Mouse (Mus musculus) macrophage (primary cell): Measurements from ENCODE around the gene Anpep. TPM values are rescaled to one million over a fixed set of nuclear protein-coding genes. Genes with fewer than 3 reads are reported as not detected.

ENCODE experiments used
- H3K27ac ChIP-seq: fragments of 350-480 bp; formaldehyde crosslinking; 2 replicates; pipeline ENCODE4 v1.9.0; 2021
- H3K36me3 ChIP-seq: fragments of 350-480 bp; formaldehyde crosslinking; 2 replicates; pipeline ENCODE4 v1.9.0; 2021; ENCODE audit errors: inconsistent target
- H3K4me3 ChIP-seq: fragments of 350-480 bp; formaldehyde crosslinking; 2 replicates; pipeline ENCODE4 v1.9.0; 2021; ENCODE audit errors: inconsistent target
- H3K79me2 ChIP-seq: fragments of 350-480 bp; formaldehyde crosslinking; 2 replicates; pipeline ENCODE4 v1.9.0; 2021; ENCODE audit errors: inconsistent target
- WGBS: methylation state at CpG from one replicate; pipeline ENCODE4 v1.1.7; 2026; ENCODE audit warnings: inconsistent platforms; ENCODE audit not compliant: missing documents; 5-methylcytosine and 5-hydroxymethylcytosine counted together
- polyA plus RNA-seq: library from polyadenylated mRNA; stranded (reverse); fragments of 250-400 nt; gene quantifications from 3 replicates; pipeline ENCODE4 v1.2.4, GENCODE M21; 2018; ENCODE audit warnings: inconsistent platforms
- total RNA-seq, 78 experiments: library from RNA; depleted of rRNA; stranded (reverse); fragments of 250-400 nt; gene quantifications; 1 replicate in 9 of 78; 2 replicates in 24 of 78; 3 replicates in 43 of 78; 4 replicates in 2 of 78; pipeline ENCODE4 v1.2.4; 2018; ENCODE audit warnings: inconsistent platforms in 56 of 78

Gene Anpep
- 100 to 1,000 TPM; 101 to 453 (median 231) TPM for total RNA-seq (2018; cell fraction: chromatin; rRNA removed)
- 1,000 to 10,000 TPM in 19 of 26 experiments, 100 to 1,000 TPM in 7; 684 to 2,171 (median 1,216) TPM for total RNA-seq (2018; cell fraction: cytosol; rRNA removed)
- 1,000 to 10,000 TPM in 21 of 26 experiments, 100 to 1,000 TPM in 5; 406 to 2,072 (median 1,304) TPM for total RNA-seq (2018; cell fraction: nucleus; rRNA removed)
- 640 to 2,077 TPM (median 1,213 TPM) in 3 replicates for polyA plus RNA-seq

- 90% methylated on average over 9 of the region's 9 CpGs for WGBS
- Histone ChIP-seq H3K27ac (peak within 1 kb of the TSS; percentile 100), H3K79me2 (no peaks in the 10 kb centered on the region)
Measured at GRCm38 (mm10) chr7:79860811-79861210, at the start of gene Anpep. Gene Anpep (minus strand): TSS chr7:79861059.

GRCm38 (mm10) chr7:79907356-79907755, 46.5 kb upstream of the Anpep start:
- H3K27ac ChIP-seq = no peak overlapping the region
- no peaks in the 10 kb centered on the region for H3K79me2 ChIP-seq
- no peak overlapping the region for H3K4me3 ChIP-seq
- peaks cover 23% of the 10 kb centered on the region for H3K36me3 ChIP-seq
- WGBS = 95% methylated on average over 2 of the region's 2 CpGs

More at GRCm38 (mm10) chr7:79860811-79861210, at the start of gene Anpep:
- H3K4me3 ChIP-seq = no peak within 1 kb of the TSS
- H3K36me3 ChIP-seq = no peaks in the 10 kb centered on the region

- 91% methylated on average over 3 of the region's 3 CpGs for WGBS
- H3K79me2 ChIP-seq = no peaks in the 10 kb centered on the region
- H3K27ac ChIP-seq = no peak overlapping the region
- peaks cover 23% of the 10 kb centered on the region for H3K36me3 ChIP-seq
- no peak overlapping the region for H3K4me3 ChIP-seq
Measured at GRCm38 (mm10) chr7:79906914-79907313, 46.1 kb upstream of the Anpep start.

GRCm38 (mm10) chr7:79905193-79905592, 44.3 kb upstream of the Anpep start:
- H3K79me2 ChIP-seq = no peaks in the 10 kb centered on the region
- H3K27ac ChIP-seq = no peak overlapping the region
- WGBS = 97% methylated on average over 4 of the region's 4 CpGs
- peaks cover 20% of the 10 kb centered on the region for H3K36me3 ChIP-seq
- no peak overlapping the region for H3K4me3 ChIP-seq

- peaks cover 4% of the 10 kb centered on the region; the same call in 1 of the 2 replicates for H3K36me3 ChIP-seq
- H3K27ac ChIP-seq = no peak overlapping the region
- H3K4me3 ChIP-seq = no peak overlapping the region
- H3K79me2 ChIP-seq = no peaks in the 10 kb centered on the region
- whole genome bisulfite sequencing = 90% methylated on average over 8 of the region's 8 CpGs
Measured at GRCm38 (mm10) chr7:79903160-79903792, 42.4 kb upstream of the Anpep start.

GRCm38 (mm10) chr7:79900753-79901152, 39.9 kb upstream of the Anpep start:
- Histone ChIP-seq H3K79me2 (no peaks in the 10 kb centered on the region), H3K27ac (no peak overlapping the region), H3K36me3 (no peaks in the 10 kb centered on the region), H3K4me3 (no peak overlapping the region)
- WGBS = 91% methylated on average over 6 of the region's 6 CpGs

GRCm38 (mm10) chr7:79895225-79895624, 34.4 kb upstream of the Anpep start:
- H3K36me3 ChIP-seq = no peaks in the 10 kb centered on the region
- WGBS = 84% methylated on average over 3 of the region's 3 CpGs
- no peak overlapping the region for H3K4me3 ChIP-seq
- no peaks in the 10 kb centered on the region for H3K79me2 ChIP-seq
- H3K27ac ChIP-seq = no peak overlapping the region

GRCm38 (mm10) chr7:79894790-79895189, 33.9 kb upstream of the Anpep start:
- WGBS = 100% methylated on average over 1 of the region's 1 CpGs
- Histone ChIP-seq H3K79me2 (no peaks in the 10 kb centered on the region), H3K27ac (no peak overlapping the region), H3K4me3 (no peak overlapping the region), H3K36me3 (no peaks in the 10 kb centered on the region)

GRCm38 (mm10) chr7:79892576-79893428, 31.9 kb upstream of the Anpep start:
- H3K36me3 ChIP-seq = no peaks in the 10 kb centered on the region
- H3K4me3 ChIP-seq = no peak overlapping the region
- H3K79me2 ChIP-seq = no peaks in the 10 kb centered on the region
- no peak overlapping the region for H3K27ac ChIP-seq
- 92% methylated on average over 6 of the region's 6 CpGs for WGBS

- Histone ChIP-seq H3K4me3 (no peak overlapping the region), H3K27ac (no peak overlapping the region), H3K79me2 (no peaks in the 10 kb centered on the region), H3K36me3 (no peaks in the 10 kb centered on the region)
- WGBS = 94% methylated on average over 15 of the region's 15 CpGs
Measured at GRCm38 (mm10) chr7:79890436-79891221, 29.8 kb upstream of the Anpep start.

- H3K79me2 ChIP-seq = no peaks in the 10 kb centered on the region
- H3K36me3 ChIP-seq = no peaks in the 10 kb centered on the region
- H3K4me3 ChIP-seq = no peak overlapping the region
- WGBS = 94% methylated on average over 9 of the region's 9 CpGs
- H3K27ac ChIP-seq = no peak overlapping the region
Measured at GRCm38 (mm10) chr7:79888603-79889002, 27.7 kb upstream of the Anpep start.

- Histone ChIP-seq H3K36me3 (peaks cover 8% of the 10 kb centered on the region; the same call in 1 of the 2 replicates), H3K79me2 (no peaks in the 10 kb centered on the region), H3K27ac (no peak overlapping the region), H3K4me3 (no peak overlapping the region)
- WGBS = 72% methylated on average over 7 of the region's 7 CpGs
Measured at GRCm38 (mm10) chr7:79883613-79884334, 22.9 kb upstream of the Anpep start.

GRCm38 (mm10) chr7:79881901-79882300, 21.0 kb upstream of the Anpep start:
- Histone ChIP-seq H3K4me3 (no peak overlapping the region), H3K79me2 (no peaks in the 10 kb centered on the region), H3K36me3 (peaks cover 8% of the 10 kb centered on the region; the same call in 1 of the 2 replicates), H3K27ac (no peak overlapping the region)
- WGBS = 98% methylated on average over 6 of the region's 6 CpGs

- 79% methylated on average over 3 of the region's 3 CpGs for WGBS
- no peak overlapping the region for H3K27ac ChIP-seq
- H3K36me3 ChIP-seq = peaks cover 8% of the 10 kb centered on the region; the same call in 1 of the 2 replicates
- H3K4me3 ChIP-seq = no peak overlapping the region
- no peaks in the 10 kb centered on the region for H3K79me2 ChIP-seq
Measured at GRCm38 (mm10) chr7:79880998-79881397, 20.1 kb upstream of the Anpep start.
